Mouse (Mus musculus): ENCODE data around the gene Rpap1.
"Not testable (repeated sequence)": the region's sequence is repeated elsewhere in the genome, so short reads cannot be mapped to it uniquely, and the experiment has no call there.

The Rpap1 gene

GRCm38 (mm10) chr2:119737124-119737523 is 50.2 kb downstream of the Rpap1 start:
- DNase-seq, result no peak

- no peak for DNase-seq
Observed at GRCm38 (mm10) chr2:119730735-119731134, 56.6 kb downstream of the Rpap1 start.

GRCm38 (mm10) chr2:119727762-119728416 is 59.4 kb downstream of the Rpap1 start:
- no peak for DNase-seq

GRCm38 (mm10) chr2:119721070-119721469 is 66.3 kb downstream of the Rpap1 start:
- no peak for DNase-seq

GRCm38 (mm10) chr2:119715868-119716267 is 71.5 kb downstream of the Rpap1 start:
- not testable (repeated sequence) for DNase-seq
